Mouse (Mus musculus): ENCODE data around the gene Snx20. TPM values are rescaled to one million over a fixed set of nuclear protein-coding genes. Genes with fewer than 3 reads are reported as not detected.

The Snx20 gene
- polyA plus RNA-seq (2014; fragmentation: Nextera tagmentation; extraction: Ambion mirVana): 1.4 and 2.1 TPM in 2 replicates

DNA sequence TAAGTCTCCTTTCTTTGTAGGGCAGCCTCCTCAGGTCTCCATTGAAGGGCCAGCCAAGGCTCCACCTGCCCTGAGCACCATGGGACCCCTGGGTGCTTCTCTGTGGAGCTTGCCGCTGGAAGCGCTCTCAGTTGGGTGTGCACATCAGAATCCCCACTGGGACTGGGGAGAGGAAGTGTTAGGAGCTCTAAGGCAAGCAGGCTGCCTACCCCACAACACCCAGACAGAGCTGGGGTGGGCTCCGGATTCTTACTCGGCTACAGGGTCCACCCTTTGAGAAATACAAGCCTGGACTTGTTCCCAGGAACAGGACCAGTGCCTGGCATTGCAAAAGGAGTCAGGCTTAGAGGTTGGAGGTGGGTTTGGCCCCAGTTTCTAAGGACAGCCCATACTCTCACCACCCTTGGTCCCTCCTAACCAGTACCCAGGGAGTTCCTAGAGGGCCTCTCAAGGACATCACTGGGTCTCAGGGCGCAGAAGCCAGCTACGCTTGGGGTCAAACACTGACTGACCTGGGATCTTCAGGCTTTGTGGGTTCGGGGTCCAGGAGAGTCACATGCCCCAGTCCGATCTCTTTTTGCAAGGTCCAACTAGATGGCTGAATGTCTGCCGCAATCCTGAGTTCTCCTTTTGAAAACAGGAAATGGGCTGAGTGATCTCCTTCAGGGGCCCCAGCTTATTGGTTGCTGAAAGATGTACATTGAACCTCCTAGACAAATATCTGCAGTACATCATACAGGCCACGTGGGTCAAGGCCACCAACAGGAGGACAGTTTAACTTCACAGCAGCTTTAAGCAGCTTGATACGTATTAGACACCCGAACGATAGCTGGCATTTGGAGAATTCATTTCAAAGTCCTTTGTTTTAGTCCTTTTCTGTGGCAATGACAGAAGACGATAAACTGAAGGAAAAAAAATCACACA, at the start of gene Snx20:
Gene Snx20 (minus strand): TSS at position 655 of the 924 bp plus-strand sequence.
- Histone ChIP-seq H3K27ac (ENCODE audit: low read depth, low read length) (no peak within 1 kb of the TSS), H3K4me3 (ENCODE audit: low read depth, low read length) (no peak within 1 kb of the TSS), H3K4me1 (replicated peaks; ENCODE audit: control insufficient read depth, insufficient read depth, low read length) (no peaks in the 10 kb centered on the region), H3K4me2 (replicated peaks; ENCODE audit: low read depth, low read length) (no peak within 1 kb of the TSS), H3K9ac (ENCODE audit: low read depth, low read length) (no peak within 1 kb of the TSS), H3K36me3 (ENCODE audit: control insufficient read depth, insufficient read depth, low read length) (no peaks in the 10 kb centered on the region), H3K27me3 (ENCODE audit: control insufficient read depth, insufficient read depth, low read length) (no peaks in the 10 kb centered on the region), H3K9me3 (ENCODE audit: control insufficient read depth, low read length) (no peaks in the 10 kb centered on the region)
- no peak for DNase-seq (ENCODE audit: low spot score)
- WGBS: 82% methylated on average over 14 of the region's 14 CpGs
- no peak for ATAC-seq (ENCODE audit: low FRiP score)

- H3K27ac ChIP-seq (ENCODE audit: low read depth, low read length): no peak overlapping the region
- no peaks in the 10 kb centered on the region for H3K4me1 ChIP-seq (replicated peaks; ENCODE audit: control insufficient read depth, insufficient read depth, low read length)
- 92% methylated on average over 7 of the region's 7 CpGs for WGBS
- ATAC-seq (ENCODE audit: low FRiP score) (no peak), DNase-seq (ENCODE audit: low spot score) (no peak)
- H3K4me2 ChIP-seq (replicated peaks; ENCODE audit: low read depth, low read length): no peak overlapping the region
- no peaks in the 10 kb centered on the region for H3K9me3 ChIP-seq (ENCODE audit: control insufficient read depth, low read length)
- H3K36me3 ChIP-seq (ENCODE audit: control insufficient read depth, insufficient read depth, low read length): no peaks in the 10 kb centered on the region
- H3K4me3 ChIP-seq (ENCODE audit: low read depth, low read length): no peak overlapping the region
- no peaks in the 10 kb centered on the region for H3K27me3 ChIP-seq (ENCODE audit: control insufficient read depth, insufficient read depth, low read length)
- H3K9ac ChIP-seq (ENCODE audit: low read depth, low read length): no peak overlapping the region
Measured at GRCm38 (mm10) chr8:88683656-88684289, 47.8 kb upstream of the Snx20 start.

DNA sequence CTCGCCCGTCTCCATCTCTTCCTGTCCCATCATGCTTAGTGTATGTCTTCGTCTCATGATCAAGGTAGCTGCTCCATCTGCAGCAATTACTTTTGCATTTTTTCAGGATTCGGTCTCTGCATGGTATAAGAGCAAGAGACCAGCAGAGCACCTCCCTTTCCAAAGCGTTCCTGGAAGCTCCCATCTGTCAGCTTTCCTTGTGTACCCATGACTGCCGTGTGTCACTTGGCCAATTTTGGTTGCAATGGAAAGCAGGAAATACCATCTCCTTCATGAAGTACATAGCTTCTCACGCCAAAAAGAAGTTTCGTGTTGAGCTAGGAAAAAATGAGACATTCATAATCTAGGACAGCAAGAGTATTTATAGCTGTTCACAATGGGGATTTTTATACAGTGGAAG, 45.1 kb upstream of the Snx20 start:
- no peak overlapping the region for H3K9ac ChIP-seq (ENCODE audit: low read depth, low read length)
- no peaks in the 10 kb centered on the region for H3K9me3 ChIP-seq (ENCODE audit: control insufficient read depth, low read length)
- H3K27ac ChIP-seq (ENCODE audit: low read depth, low read length): no peak overlapping the region
- ATAC-seq (ENCODE audit: low FRiP score) (no peak), DNase-seq (ENCODE audit: low spot score) (no peak)
- H3K4me3 ChIP-seq (ENCODE audit: low read depth, low read length): no peak overlapping the region
- WGBS: 91% methylated on average over 8 of the region's 8 CpGs
- no peaks in the 10 kb centered on the region for H3K27me3 ChIP-seq (ENCODE audit: control insufficient read depth, insufficient read depth, low read length)
- H3K36me3 ChIP-seq (ENCODE audit: control insufficient read depth, insufficient read depth, low read length): no peaks in the 10 kb centered on the region
- H3K4me2 ChIP-seq (replicated peaks; ENCODE audit: low read depth, low read length): no peak overlapping the region
- H3K4me1 ChIP-seq (replicated peaks; ENCODE audit: control insufficient read depth, insufficient read depth, low read length): no peaks in the 10 kb centered on the region

- DNase-seq (ENCODE audit: low spot score): no peak
- no peaks in the 10 kb centered on the region for H3K27me3 ChIP-seq (ENCODE audit: control insufficient read depth, insufficient read depth, low read length)
- WGBS: 94% methylated on average over 2 of the region's 2 CpGs
Measured at GRCm38 (mm10) chr8:88680566-88680965, 44.6 kb upstream of the Snx20 start.

DNA sequence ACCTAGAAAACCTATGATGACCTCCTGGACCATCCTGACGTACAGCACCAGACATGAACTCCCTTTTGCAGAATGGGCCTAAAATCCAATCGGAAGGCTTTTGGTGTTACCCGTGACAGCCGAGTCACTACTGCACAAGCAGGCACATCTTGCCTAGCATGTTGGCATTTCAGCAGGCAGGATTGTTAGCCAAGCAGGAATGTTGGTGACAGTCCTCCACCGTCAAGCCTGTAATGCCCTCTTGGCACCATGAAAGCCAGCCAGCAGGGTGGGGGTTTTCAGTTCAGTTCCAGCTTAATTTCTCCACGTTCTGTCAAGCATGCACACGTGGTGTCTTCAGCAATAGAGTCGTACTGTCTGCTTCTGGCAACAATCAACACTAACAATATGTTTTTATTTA, 41.1 kb upstream of the Snx20 start:
- H3K4me2 ChIP-seq (replicated peaks; ENCODE audit: low read depth, low read length): no peak overlapping the region
- no peak for DNase-seq (ENCODE audit: low spot score)
- no peaks in the 10 kb centered on the region for H3K4me1 ChIP-seq (replicated peaks; ENCODE audit: control insufficient read depth, insufficient read depth, low read length)
- H3K27me3 ChIP-seq (ENCODE audit: control insufficient read depth, insufficient read depth, low read length): no peaks in the 10 kb centered on the region
- H3K9ac ChIP-seq (ENCODE audit: low read depth, low read length): no peak overlapping the region
- ATAC-seq (ENCODE audit: low FRiP score): no peak
- no peak overlapping the region for H3K27ac ChIP-seq (ENCODE audit: low read depth, low read length)
- H3K9me3 ChIP-seq (ENCODE audit: control insufficient read depth, low read length): no peaks in the 10 kb centered on the region
- no peak overlapping the region for H3K4me3 ChIP-seq (ENCODE audit: low read depth, low read length)
- 84% methylated on average over 8 of the region's 8 CpGs for WGBS
- no peaks in the 10 kb centered on the region for H3K36me3 ChIP-seq (ENCODE audit: control insufficient read depth, insufficient read depth, low read length)

More at GRCm38 (mm10) chr8:88680566-88680965, 44.6 kb upstream of the Snx20 start:
- H3K4me1 ChIP-seq (replicated peaks; ENCODE audit: control insufficient read depth, insufficient read depth, low read length): no peaks in the 10 kb centered on the region
- no peak overlapping the region for H3K4me3 ChIP-seq (ENCODE audit: low read depth, low read length)
- H3K27ac ChIP-seq (ENCODE audit: low read depth, low read length): no peak overlapping the region
- no peaks in the 10 kb centered on the region for H3K36me3 ChIP-seq (ENCODE audit: control insufficient read depth, insufficient read depth, low read length)
- no peaks in the 10 kb centered on the region for H3K9me3 ChIP-seq (ENCODE audit: control insufficient read depth, low read length)
- ATAC-seq (ENCODE audit: low FRiP score): no peak
- no peak overlapping the region for H3K4me2 ChIP-seq (replicated peaks; ENCODE audit: low read depth, low read length)
- H3K9ac ChIP-seq (ENCODE audit: low read depth, low read length): no peak overlapping the region

- 88% methylated on average over 12 of the region's 12 CpGs for WGBS
- Histone ChIP-seq H3K36me3 (ENCODE audit: control insufficient read depth, insufficient read depth, low read length) (no peaks in the 10 kb centered on the region), H3K4me3 (ENCODE audit: low read depth, low read length) (no peak overlapping the region), H3K4me1 (replicated peaks; ENCODE audit: control insufficient read depth, insufficient read depth, low read length) (no peaks in the 10 kb centered on the region), H3K4me2 (replicated peaks; ENCODE audit: low read depth, low read length) (no peak overlapping the region), H3K9me3 (ENCODE audit: control insufficient read depth, low read length) (no peaks in the 10 kb centered on the region), H3K27me3 (ENCODE audit: control insufficient read depth, insufficient read depth, low read length) (no peaks in the 10 kb centered on the region), H3K27ac (ENCODE audit: low read depth, low read length) (no peak overlapping the region), H3K9ac (ENCODE audit: low read depth, low read length) (no peak overlapping the region)
- no peak for DNase-seq (ENCODE audit: low spot score)
- ATAC-seq (ENCODE audit: low FRiP score): no peak
Measured at GRCm38 (mm10) chr8:88675372-88676165, 39.6 kb upstream of the Snx20 start.

DNA sequence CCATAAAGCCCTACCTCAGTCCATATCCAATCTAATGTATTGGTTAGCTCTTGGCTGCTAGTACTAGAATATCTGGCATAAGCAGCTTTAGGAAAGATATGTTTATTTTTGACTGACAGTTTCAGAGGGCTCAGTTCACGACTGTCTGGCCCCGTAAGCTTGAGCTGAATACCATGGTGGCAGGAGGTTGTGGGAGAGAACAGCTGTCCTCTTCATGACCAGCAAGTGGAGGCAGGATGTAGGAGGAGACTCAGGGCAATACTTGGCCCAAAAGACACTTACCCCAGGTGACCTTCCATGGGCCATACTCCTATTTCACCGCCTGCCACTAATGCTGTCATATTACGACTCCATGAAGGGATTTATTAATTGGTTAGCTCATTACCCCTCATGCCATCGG, 37.9 kb upstream of the Snx20 start:
- H3K36me3 ChIP-seq (ENCODE audit: control insufficient read depth, insufficient read depth, low read length): no peaks in the 10 kb centered on the region
- DNase-seq (ENCODE audit: low spot score) (no peak), ATAC-seq (ENCODE audit: low FRiP score) (no peak)
- H3K27me3 ChIP-seq (ENCODE audit: control insufficient read depth, insufficient read depth, low read length): no peaks in the 10 kb centered on the region
- H3K27ac ChIP-seq (ENCODE audit: low read depth, low read length): no peak overlapping the region
- 88% methylated on average over 5 of the region's 5 CpGs for WGBS
- no peaks in the 10 kb centered on the region for H3K4me1 ChIP-seq (replicated peaks; ENCODE audit: control insufficient read depth, insufficient read depth, low read length)
- H3K4me3 ChIP-seq (ENCODE audit: low read depth, low read length): no peak overlapping the region
- no peak overlapping the region for H3K9ac ChIP-seq (ENCODE audit: low read depth, low read length)
- no peak overlapping the region for H3K4me2 ChIP-seq (replicated peaks; ENCODE audit: low read depth, low read length)
- H3K9me3 ChIP-seq (ENCODE audit: control insufficient read depth, low read length): no peaks in the 10 kb centered on the region

GRCm38 (mm10) chr8:88671575-88671974, 35.6 kb upstream of the Snx20 start:
- 88% methylated on average over 10 of the region's 10 CpGs for WGBS
- Histone ChIP-seq H3K4me3 (ENCODE audit: low read depth, low read length) (no peak overlapping the region), H3K27me3 (ENCODE audit: control insufficient read depth, insufficient read depth, low read length) (no peaks in the 10 kb centered on the region), H3K36me3 (ENCODE audit: control insufficient read depth, insufficient read depth, low read length) (no peaks in the 10 kb centered on the region), H3K9ac (ENCODE audit: low read depth, low read length) (no peak overlapping the region), H3K27ac (ENCODE audit: low read depth, low read length) (no peak overlapping the region), H3K9me3 (ENCODE audit: control insufficient read depth, low read length) (no peaks in the 10 kb centered on the region), H3K4me2 (replicated peaks; ENCODE audit: low read depth, low read length) (no peak overlapping the region), H3K4me1 (replicated peaks; ENCODE audit: control insufficient read depth, insufficient read depth, low read length) (0 out of 2 replicates have a peak, but pooled peaks cover 3% of the 10 kb centered on the region)
- no peak for ATAC-seq (ENCODE audit: low FRiP score)
- DNase-seq (ENCODE audit: low spot score): no peak
